Mouse (Mus musculus) lung, postnatal 0 days (tissue): ENCODE data around the gene Bptf.

Experiments
- CTCF ChIP-seq: IDR thresholded peaks from 2 replicates; pipeline ENCODE4 v1.5.1; 2016; ENCODE audit warnings: antibody characterized with exemption, mild to moderate bottlenecking
- EP300 ChIP-seq: IDR thresholded peaks from 2 replicates; pipeline ENCODE4 v1.6.1; 2016; ENCODE audit warnings: antibody characterized with exemption, mild to moderate bottlenecking, control low read depth

GRCm38 (mm10) chr11:107125011-107125410, 6.9 kb downstream of the Bptf start:
- TF ChIP-seq CTCF: no peak
- no peak for TF ChIP-seq EP300
